Mouse (Mus musculus) bone marrow, adult 2 months (tissue): Measurements from ENCODE around the gene Pgghg. TPM values are rescaled to one million over a fixed set of nuclear protein-coding genes. Genes with fewer than 3 reads are reported as not detected.

Experiments used
- H3K27ac ChIP-seq: fragments of 200-500 bp; 2 replicates; pipeline ENCODE4 v1.5.1; 2012; ENCODE audit warnings: low read depth, mild to moderate bottlenecking, control low read depth, inconsistent platforms, low read length; ENCODE audit not compliant: control insufficient read depth, poor library complexity, insufficient read depth
- H3K4me1 ChIP-seq: fragments of 200-500 bp; 2 replicates; pipeline ENCODE4 v1.6.1; 2011; ENCODE audit warnings: low read length; ENCODE audit not compliant: control insufficient read depth, insufficient read depth
- H3K4me3 ChIP-seq: fragments of 200-500 bp; replicated peaks from 2 replicates; pipeline ENCODE3; 2011; ENCODE audit warnings: mild to moderate bottlenecking, low read depth, low read length, control low read depth; ENCODE audit not compliant: control insufficient read depth
- CTCF ChIP-seq: fragments of 200-500 bp; IDR thresholded peaks from 2 replicates; pipeline ENCODE4 v1.5.1; 2011; ENCODE audit warnings: low read length, control low read depth; ENCODE audit not compliant: control insufficient read depth, insufficient read depth
- POLR2A ChIP-seq: fragments of 200-500 bp; IDR thresholded peaks from 2 replicates; pipeline ENCODE4 v1.6.1; 2011; ENCODE audit warnings: low read depth, mild to moderate bottlenecking, control low read depth, low read length, borderline replicate concordance; ENCODE audit not compliant: control insufficient read depth
- WGBS: fragments of 180-500 bp; shearing (Covaris S2); methylation state at CpG from one replicate; pipeline ENCODE4 v1.1.7; 2018; 5-methylcytosine and 5-hydroxymethylcytosine counted together
- polyA plus RNA-seq: library from polyadenylated mRNA; stranded (reverse); fragments of >200 nt; gene quantifications from 2 replicates; pipeline ENCODE4 v1.2.4, GENCODE M21; 2011; ENCODE audit warnings: low replicate concordance; ENCODE audit not compliant: missing spikeins, insufficient read depth, insufficient read length

Gene Pgghg
- polyA plus RNA-seq, 1 experiment, result 13.3 TPM

DNA sequence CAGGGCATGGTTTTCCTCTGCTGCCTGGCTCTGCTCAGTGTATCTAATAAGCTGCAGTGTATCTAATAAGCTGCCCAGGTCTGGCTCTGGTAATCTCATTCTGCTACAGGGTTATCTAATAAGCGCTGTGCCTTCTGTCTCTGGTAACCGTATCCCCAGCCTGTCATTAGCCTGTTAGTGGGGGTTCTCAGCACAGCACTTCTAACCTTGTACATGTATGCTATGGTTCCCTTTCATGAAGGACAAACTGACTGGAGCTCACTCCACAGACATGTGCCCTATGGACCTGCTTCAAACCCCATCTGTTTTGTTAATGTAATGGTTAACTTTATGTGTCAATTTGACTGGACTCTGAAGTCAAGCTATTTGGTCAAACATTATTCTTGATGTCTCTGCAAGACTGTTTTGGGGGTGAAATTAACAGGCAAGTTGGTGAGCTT is 35.5 kb upstream of the Pgghg start:
- H3K4me1 ChIP-seq, result no peaks in the 10 kb centered on the region
- H3K27ac ChIP-seq, result no peak overlapping the region
- TF ChIP-seq CTCF, result no peak
- no peak for TF ChIP-seq POLR2A
- WGBS, result 62% methylated on average over 2 of the region's 2 CpGs
- H3K4me3 ChIP-seq, result no peak overlapping the region

DNA sequence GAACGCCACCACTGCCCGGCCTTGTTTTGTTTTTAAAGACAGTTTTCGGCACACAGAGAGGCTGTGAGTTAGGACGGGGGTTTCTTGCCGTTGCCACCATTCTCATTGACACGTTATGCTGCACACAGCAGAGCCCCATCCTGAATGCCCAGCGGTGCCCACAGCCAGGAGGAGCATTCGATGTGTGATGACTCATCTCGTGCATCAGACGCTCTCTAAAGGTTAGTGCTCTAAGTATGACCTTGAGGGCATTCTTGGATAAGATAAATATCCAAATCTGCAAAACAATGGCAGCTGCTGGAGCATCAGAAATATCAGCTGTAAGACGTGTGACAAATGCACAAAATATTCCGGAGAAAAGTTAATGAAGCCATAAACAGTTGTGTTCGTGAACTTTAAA is 34.1 kb upstream of the Pgghg start:
- H3K4me1 ChIP-seq, result no peaks in the 10 kb centered on the region
- no peak overlapping the region for H3K27ac ChIP-seq
- no peak overlapping the region for H3K4me3 ChIP-seq
- TF ChIP-seq CTCF (no peak), POLR2A (no peak)
- 82% methylated on average over 13 of the region's 13 CpGs for WGBS

DNA sequence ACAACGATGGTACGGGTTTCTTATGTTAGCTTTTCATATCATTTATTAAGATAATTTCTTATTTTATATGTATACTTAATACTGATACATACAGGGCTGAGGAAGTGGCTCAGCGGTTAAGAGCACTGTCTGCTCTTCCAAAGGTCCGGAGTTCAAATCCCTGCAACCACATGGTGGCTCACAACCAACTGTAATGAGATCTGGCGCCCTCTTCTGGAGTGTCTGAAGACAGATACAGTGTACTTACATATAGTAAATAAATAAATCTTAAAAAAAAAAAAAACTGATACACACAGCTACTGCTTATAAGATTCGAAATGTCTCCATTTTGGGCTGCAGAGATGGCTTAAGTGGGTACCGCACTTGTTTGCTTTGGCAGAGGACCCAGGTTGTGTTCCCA is 33.5 kb upstream of the Pgghg start:
- 85% methylated on average over 7 of the region's 7 CpGs for WGBS
- H3K4me3 ChIP-seq, result no peak overlapping the region
- H3K4me1 ChIP-seq, result no peaks in the 10 kb centered on the region
- TF ChIP-seq CTCF (0 out of 2 replicates have a peak, but pooled peaks have one; percentile 4), POLR2A (no peak)
- H3K27ac ChIP-seq, result no peak overlapping the region

DNA sequence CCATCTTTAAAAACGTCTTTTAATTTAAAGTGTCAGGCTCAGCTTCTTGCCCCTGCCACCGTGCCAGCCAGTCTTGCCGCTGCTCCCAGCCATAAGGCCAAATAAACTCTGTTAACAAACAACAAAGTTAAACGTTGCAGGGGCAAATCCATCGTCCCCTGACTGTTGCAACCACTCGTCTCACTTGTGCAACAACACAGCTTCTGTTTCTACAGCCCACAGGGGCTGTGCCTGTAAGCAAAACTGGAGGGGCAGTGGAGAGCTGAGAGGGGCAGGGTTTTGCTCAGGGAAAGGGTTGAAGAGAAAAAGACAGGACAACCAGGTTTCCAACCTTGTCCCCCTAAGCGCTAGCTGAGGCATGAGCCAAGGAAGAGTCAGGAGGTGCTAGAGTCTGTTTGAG is 33.0 kb upstream of the Pgghg start:
- H3K4me3 ChIP-seq, result no peak overlapping the region
- no peak for TF ChIP-seq CTCF
- no peak for TF ChIP-seq POLR2A
- H3K27ac ChIP-seq, result no peak overlapping the region
- H3K4me1 ChIP-seq, result no peaks in the 10 kb centered on the region
- WGBS, result 44% methylated on average over 7 of the region's 7 CpGs

DNA sequence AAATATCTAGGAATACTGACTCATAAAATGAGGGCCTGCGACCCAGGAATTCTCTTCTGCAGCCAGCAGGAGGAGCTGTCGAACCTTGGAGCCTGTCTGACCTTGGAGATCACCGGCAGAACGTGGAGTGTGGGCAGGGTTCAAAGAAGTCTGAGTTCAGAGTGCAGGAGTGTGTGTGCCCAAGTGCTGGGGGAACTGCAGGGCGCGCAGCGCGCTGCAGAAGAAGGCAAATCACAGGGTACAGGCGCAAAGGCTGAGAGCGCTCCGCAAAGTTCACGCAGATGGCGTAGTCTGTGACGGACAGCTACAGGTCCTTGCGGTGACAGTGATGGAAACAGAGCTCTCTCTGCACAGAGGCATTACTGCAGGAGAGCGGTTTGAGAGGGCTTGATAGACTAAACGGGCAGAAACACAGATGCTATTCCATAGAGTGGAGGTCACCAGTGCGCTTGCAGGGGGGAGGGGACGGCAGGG is 32.5 kb upstream of the Pgghg start:
- no peak overlapping the region for H3K27ac ChIP-seq
- no peaks in the 10 kb centered on the region for H3K4me1 ChIP-seq
- H3K4me3 ChIP-seq, result peak overlapping the region; percentile 0
- TF ChIP-seq CTCF (peak; percentile 89), POLR2A (no peak)
- WGBS, result 3% methylated on average over 19 of the region's 19 CpGs

DNA sequence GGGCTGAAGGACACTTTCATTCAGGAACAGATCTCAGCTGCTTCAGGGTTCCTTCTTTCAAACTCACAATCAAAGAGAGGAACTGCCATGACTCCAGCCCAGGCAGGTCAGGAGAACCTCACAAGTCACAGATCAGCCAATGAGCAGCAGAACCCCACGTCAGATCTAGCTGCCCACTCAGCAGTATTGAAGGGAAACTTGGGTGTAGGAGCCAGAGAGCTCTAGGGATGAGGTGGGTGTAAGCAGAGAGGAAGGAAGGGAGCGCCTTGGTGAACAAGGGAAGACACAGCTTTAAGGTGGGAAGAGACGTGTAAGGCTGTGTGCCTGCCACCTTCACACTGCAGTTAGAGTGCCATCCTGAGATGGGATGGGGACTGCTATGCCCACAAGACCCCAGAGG is 28.9 kb upstream of the Pgghg start:
- no peaks in the 10 kb centered on the region for H3K4me1 ChIP-seq
- 54% methylated on average over 3 of the region's 3 CpGs for WGBS
- TF ChIP-seq POLR2A (no peak), CTCF (no peak)
- no peak overlapping the region for H3K4me3 ChIP-seq
- H3K27ac ChIP-seq, result no peak overlapping the region

DNA sequence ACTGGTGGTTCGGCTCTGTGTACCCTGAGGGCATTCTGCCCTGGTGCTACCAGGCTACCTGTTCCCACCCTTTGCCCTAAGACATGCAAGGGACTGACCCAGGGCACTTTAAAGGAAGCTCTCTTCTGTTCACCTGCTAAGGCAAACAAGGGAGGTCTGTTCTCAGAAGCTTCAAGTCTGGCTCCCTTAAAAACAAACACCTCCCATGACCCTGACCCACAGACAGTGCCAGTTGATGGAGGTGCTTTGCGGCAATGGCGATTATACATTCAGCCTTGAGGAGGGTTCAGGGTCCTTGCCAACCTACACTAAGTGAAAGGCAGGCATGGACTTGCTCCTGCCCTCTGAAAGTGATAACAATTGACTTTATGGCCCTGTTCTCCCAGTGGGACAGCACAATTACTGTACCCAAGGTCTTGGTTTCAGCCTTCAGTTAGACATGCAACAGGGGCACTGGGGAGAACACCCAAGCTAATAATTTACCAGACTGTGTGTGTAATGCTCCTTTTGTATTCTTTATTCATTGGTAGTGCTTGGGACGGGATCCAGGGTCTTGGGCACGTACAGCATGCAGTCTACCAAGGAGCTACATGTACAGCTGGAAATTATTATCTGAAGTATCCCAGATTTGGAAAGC is 28.2 kb upstream of the Pgghg start:
- WGBS, result 87% methylated on average over 5 of the region's 5 CpGs
- TF ChIP-seq CTCF (no peak), POLR2A (no peak)
- Histone ChIP-seq H3K4me3 (no peak overlapping the region), H3K4me1 (no peaks in the 10 kb centered on the region), H3K27ac (no peak overlapping the region)

DNA sequence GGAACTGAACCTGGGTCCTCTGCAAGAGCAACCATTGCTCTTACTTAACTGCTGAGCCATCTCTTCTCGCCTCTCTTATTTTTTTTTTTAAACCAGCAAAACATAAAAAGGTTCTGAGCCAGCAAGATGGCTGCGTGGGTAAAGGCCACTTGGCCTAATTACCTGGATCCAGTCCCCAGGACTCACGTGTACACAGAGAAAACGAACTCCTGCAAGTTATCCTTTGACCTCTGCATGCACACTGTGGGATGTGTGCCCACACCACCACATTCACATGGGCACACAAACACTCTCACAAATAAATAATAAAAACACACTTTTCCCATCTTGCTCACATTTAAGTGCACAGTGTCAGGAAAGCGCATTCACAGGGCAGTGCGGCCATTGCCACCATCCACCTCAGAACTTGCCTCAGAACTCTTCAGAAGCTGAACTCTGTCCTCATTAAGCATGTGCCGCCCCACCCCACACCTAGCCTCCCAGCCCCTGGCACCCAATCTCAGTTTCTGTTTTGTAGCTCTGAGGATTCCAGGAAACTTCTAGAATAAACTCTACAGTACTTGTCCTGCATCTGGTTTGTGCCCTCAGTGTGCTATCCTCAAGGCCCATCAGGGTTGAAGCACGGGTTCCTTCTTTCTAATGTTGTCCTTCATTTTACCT is 27.0 kb upstream of the Pgghg start:
- no peak for TF ChIP-seq POLR2A
- no peak for TF ChIP-seq CTCF
- WGBS, result 80% methylated on average over 8 of the region's 8 CpGs
- no peak overlapping the region for H3K4me3 ChIP-seq
- no peak overlapping the region for H3K27ac ChIP-seq
- no peaks in the 10 kb centered on the region for H3K4me1 ChIP-seq
